19 mouse cellular contexts compared by ENCODE assay signal in genomic region chr6:82132876-82133591, GRCm38 (mm10).
DNase-seq lines count a peak whose midpoint lies in the region; ATAC-seq and TF ChIP-seq lines count a peak whose summit lies in the region.
"Had no signal": no experiment of that assay in that cellular context is flagged by ENCODE, and none has a peak within 500 bp of the region (broad histone marks: within the 10 kb centered on the region; RNA-seq: fewer than 3 reads in every experiment).

No protein-coding gene starts in this region.

- 70% methylated on average over 13 of the region's 13 CpGs for WGBS in hindbrain, embryonic 12.5 days
- WGBS in hindbrain, postnatal 0 days, result 67% methylated on average over 13 of the region's 13 CpGs
- WGBS in lung, embryonic 15.5 days, result 26% methylated on average over 13 of the region's 13 CpGs
- WGBS in intestine, postnatal 0 days, result 28% methylated on average over 13 of the region's 13 CpGs

- H3K4me3 ChIP-seq in hindbrain, embryonic 12.5 days, result no peak overlapping the region
- H3K4me3 ChIP-seq in hindbrain, postnatal 0 days (ENCODE audit: low read length), result no peak overlapping the region
- no peak overlapping the region for H3K4me3 ChIP-seq in lung, embryonic 15.5 days
- H3K4me3 ChIP-seq in intestine, postnatal 0 days (ENCODE audit: low read depth, low read length), result no peak overlapping the region
- H3K4me3 ChIP-seq: embryonic facial prominence, embryonic 10.5 days; forebrain, embryonic 13.5 days; heart, embryonic 10.5 days; layer of hippocampus, adult 2 months; midbrain, embryonic 10.5 days had no signal

- H3K9ac ChIP-seq in hindbrain, embryonic 12.5 days, result no peak overlapping the region
- H3K9ac ChIP-seq in hindbrain, postnatal 0 days (replicated peaks; ENCODE audit: low read length), result no peak overlapping the region
- H3K9ac ChIP-seq in lung, embryonic 15.5 days, result no peak overlapping the region
- H3K9ac ChIP-seq in intestine, postnatal 0 days (ENCODE audit: low read depth, low read length), result no peak overlapping the region
- H3K9ac ChIP-seq: forebrain, embryonic 13.5 days had no signal

- ATAC-seq in hindbrain, embryonic 12.5 days (ENCODE audit: low FRiP score), result peak; percentile 43; the same call in 1 of the 2 replicates
- no peak for ATAC-seq in hindbrain, postnatal 0 days
- peak; percentile 8; the same call in 1 of the 2 replicates for ATAC-seq in lung, embryonic 15.5 days (ENCODE audit: borderline replicate concordance, extremely low read depth, low FRiP score, low TSS enrichment)
- ATAC-seq in intestine, postnatal 0 days, result 0 out of 2 replicates have a peak, but pooled peaks have one; percentile 43
- ATAC-seq: forebrain, embryonic 13.5 days had no signal

- no peak for TF ChIP-seq CTCF in hindbrain, postnatal 0 days (IDR thresholded peaks at IDR 0.05; ENCODE audit: low read depth)
- TF ChIP-seq CTCF in intestine, postnatal 0 days (IDR thresholded peaks at IDR 0.05; ENCODE audit: low read depth), result no peak

- intact Hi-C loops in gastrocnemius, postnatal 36 days (cut with DNase I), result no loop called here

- H3K4me2 ChIP-seq in hindbrain, embryonic 12.5 days (replicated peaks), result no peak overlapping the region
- no peak overlapping the region for H3K4me2 ChIP-seq in hindbrain, postnatal 0 days (ENCODE audit: low read depth, low read length)
- no peak overlapping the region for H3K4me2 ChIP-seq in lung, embryonic 15.5 days
- no peak overlapping the region for H3K4me2 ChIP-seq in intestine, postnatal 0 days (replicated peaks; ENCODE audit: low read depth)
- H3K4me2 ChIP-seq: forebrain, embryonic 13.5 days had no signal

- peak overlapping the region; percentile 18; the same call in 1 of the 2 replicates for H3K27ac ChIP-seq in hindbrain, embryonic 12.5 days
- no peak overlapping the region for H3K27ac ChIP-seq in hindbrain, postnatal 0 days
- no peak overlapping the region for H3K27ac ChIP-seq in lung, embryonic 15.5 days
- H3K27ac ChIP-seq in intestine, postnatal 0 days (ENCODE audit: low read depth, low read length), result no peak overlapping the region
- H3K27ac ChIP-seq: embryonic facial prominence, embryonic 10.5 days; forebrain, embryonic 13.5 days; heart, embryonic 10.5 days; layer of hippocampus, adult 2 months; macrophage; midbrain, embryonic 10.5 days had no signal

- H3K4me1 ChIP-seq in hindbrain, embryonic 12.5 days, result peaks cover 16% of the 10 kb centered on the region
- H3K4me1 ChIP-seq in hindbrain, postnatal 0 days (ENCODE audit: insufficient read depth, low read length), result no peaks in the 10 kb centered on the region
- 0 out of 2 replicates have a peak, but pooled peaks cover 12% of the 10 kb centered on the region for H3K4me1 ChIP-seq in lung, embryonic 15.5 days
- no peaks in the 10 kb centered on the region for H3K4me1 ChIP-seq in intestine, postnatal 0 days (replicated peaks; ENCODE audit: control insufficient read depth, insufficient read depth, low read length)

- H3K9me3 ChIP-seq in hindbrain, embryonic 12.5 days (replicated peaks), result no peaks in the 10 kb centered on the region
- no peaks in the 10 kb centered on the region for H3K9me3 ChIP-seq in hindbrain, postnatal 0 days (ENCODE audit: low read length)
- H3K9me3 ChIP-seq in lung, embryonic 15.5 days, result no peaks in the 10 kb centered on the region
- H3K9me3 ChIP-seq in intestine, postnatal 0 days (ENCODE audit: control insufficient read depth), result no peaks in the 10 kb centered on the region
- H3K9me3 ChIP-seq: embryonic facial prominence, embryonic 10.5 days; forebrain, embryonic 13.5 days; heart, embryonic 10.5 days; midbrain, embryonic 10.5 days had no signal

- no peaks in the 10 kb centered on the region for H3K36me3 ChIP-seq in hindbrain, embryonic 12.5 days
- no peaks in the 10 kb centered on the region for H3K36me3 ChIP-seq in hindbrain, postnatal 0 days (ENCODE audit: insufficient read depth, low read length)
- H3K36me3 ChIP-seq in lung, embryonic 15.5 days, result no peaks in the 10 kb centered on the region
- H3K36me3 ChIP-seq in intestine, postnatal 0 days (ENCODE audit: control insufficient read depth, insufficient read depth), result no peaks in the 10 kb centered on the region
- H3K36me3 ChIP-seq: embryonic facial prominence, embryonic 10.5 days; heart, embryonic 10.5 days; midbrain, embryonic 10.5 days had no signal

- no peak for DNase-seq in hindbrain, postnatal 0 days (ENCODE audit: low spot score)
- no peak for DNase-seq in lung, postnatal 36 days
- DNase-seq in R1 (ENCODE audit: low read depth, low spot score), result peak; percentile 13
- DNase-seq in adrenal gland, adult 2 months, result no peak
- no peak for DNase-seq in gastrocnemius, postnatal 36 days
- DNase-seq: adrenal gland, adult 8-10 months; cerebellum, adult 8-10 months; heart, postnatal 10 days; layer of hippocampus, postnatal 36 days had no signal

- H3K27me3 ChIP-seq in hindbrain, embryonic 12.5 days, result no peaks in the 10 kb centered on the region
- no peaks in the 10 kb centered on the region for H3K27me3 ChIP-seq in hindbrain, postnatal 0 days (ENCODE audit: insufficient read depth, low read length)
- H3K27me3 ChIP-seq in lung, embryonic 15.5 days, result no peaks in the 10 kb centered on the region
- no peaks in the 10 kb centered on the region for H3K27me3 ChIP-seq in intestine, postnatal 0 days (replicated peaks; ENCODE audit: control insufficient read depth, insufficient read depth, low read length)
- H3K27me3 ChIP-seq: CH12.LX; forebrain, embryonic 13.5 days had no signal
